Mouse (Mus musculus) layer of hippocampus, adult 2 months (tissue): ENCODE measurements around the gene Lenep. TPM values are rescaled to one million over a fixed set of nuclear protein-coding genes. Genes with fewer than 3 reads are reported as not detected.
"Not testable (repeated sequence)": the region's sequence is repeated elsewhere in the genome, so short reads cannot be mapped to it uniquely, and the experiment has no call there.

ENCODE experiments used
- DNase-seq, 2 experiments: peaks; one replicate each; pipeline ENCODE4 v3.0.0; 2022; ENCODE audit warnings: low spot score in 2 of 2
- H3K27ac ChIP-seq: fragments of 200-600 bp; 2 replicates; pipeline ENCODE4 v1.8.1; 2022
- H3K4me3 ChIP-seq: fragments of 200-600 bp; 2 replicates; pipeline ENCODE4 v1.8.1; 2022; ENCODE audit warnings: mild to moderate bottlenecking
- CTCF ChIP-seq: fragments of 200-600 bp; conservative IDR thresholded peaks from 2 replicates; pipeline ENCODE4 v1.8.1; 2022; ENCODE audit warnings: antibody characterized with exemption, mild to moderate bottlenecking, moderate library complexity
- long read RNA-seq, 2 experiments: library from polyadenylated mRNA; stranded (forward); transcript quantifications; one replicate each; pipeline ENCODE4 v2.0.0; 2021; ENCODE audit warnings: borderline mapping rate in 2 of 2
- total RNA-seq, 2 experiments: library from RNA; stranded (reverse); gene quantifications; 2 replicates each; pipeline ENCODE4 v1.2.3; 2021

Gene Lenep
- 1 to 10 TPM; 5.8 to 7.1 TPM for total RNA-seq
- long read RNA-seq, experiment 1, partial matches to known transcripts, result 0 of 3 reads
- long read RNA-seq, experiment 1, other reads (novel, unspliced or antisense), result 0 of 3 reads
- long read RNA-seq, experiment 2, partial matches to known transcripts, result 0 of 3 reads
- long read RNA-seq, experiment 2, other reads (novel, unspliced or antisense), result 0 of 3 reads

GRCm38 (mm10) chr3:89402693-89403092 is at the start of gene Lenep:
Gene Lenep, minus strand, starts transcription at chr3:89402793.
- Histone ChIP-seq H3K27ac (no peak within 1 kb of the TSS), H3K4me3 (no peak within 1 kb of the TSS)
- TF ChIP-seq CTCF, result no peak
- DNase-seq, result no peak

- TF ChIP-seq CTCF, result no peak
- Histone ChIP-seq H3K4me3 (no peak overlapping the region), H3K27ac (no peak overlapping the region)
- no peak for DNase-seq
These were observed 49.3 kb upstream of the Lenep start for GRCm38 (mm10) chr3:89451916-89452315.

GRCm38 (mm10) chr3:89449541-89449940 is 46.9 kb upstream of the Lenep start:
- Histone ChIP-seq H3K4me3 (no peak overlapping the region), H3K27ac (no peak overlapping the region)
- DNase-seq, result peak; percentile 75 to 76
- peak; percentile 92 for TF ChIP-seq CTCF

GRCm38 (mm10) chr3:89448720-89449537 is 46.3 kb upstream of the Lenep start:
- Histone ChIP-seq H3K4me3 (no peak overlapping the region), H3K27ac (no peak overlapping the region)
- TF ChIP-seq CTCF, result no peak
- no peak for DNase-seq

- Histone ChIP-seq H3K4me3 (no peak overlapping the region), H3K27ac (no peak overlapping the region)
- no peak for DNase-seq
- no peak for TF ChIP-seq CTCF
These were observed 38.1 kb upstream of the Lenep start for GRCm38 (mm10) chr3:89440691-89441090.

GRCm38 (mm10) chr3:89437269-89437668 is 34.7 kb upstream of the Lenep start:
- Histone ChIP-seq H3K4me3 (peak overlapping the region; percentile 47), H3K27ac (peak overlapping the region; percentile 88)
- no peak for TF ChIP-seq CTCF
- peak; percentile 30 to 66 for DNase-seq

- Histone ChIP-seq H3K4me3 (peak within 1 kb of the TSS; percentile 47), H3K27ac (peak within 1 kb of the TSS; percentile 88)
- DNase-seq, result no peak
- no peak for TF ChIP-seq CTCF
These were observed 33.9 kb upstream of the Lenep start, which contains the start of gene Pbxip1 for GRCm38 (mm10) chr3:89436176-89437113. Gene Pbxip1, plus strand, starts transcription at chr3:89436706.

- Histone ChIP-seq H3K4me3 (no peak overlapping the region), H3K27ac (peak overlapping the region; percentile 68)
- TF ChIP-seq CTCF, result no peak
- DNase-seq, result no peak
These were observed 32.4 kb upstream of the Lenep start for GRCm38 (mm10) chr3:89435041-89435440.

- H3K4me3 ChIP-seq, result no peak overlapping the region
- TF ChIP-seq CTCF, result no peak
- DNase-seq, result no peak
- peak overlapping the region; percentile 68 for H3K27ac ChIP-seq
These were observed 31.9 kb upstream of the Lenep start for GRCm38 (mm10) chr3:89434532-89434931.

- DNase-seq, result no peak
- TF ChIP-seq CTCF, result no peak
- no peak overlapping the region for H3K4me3 ChIP-seq
- H3K27ac ChIP-seq, result no peak overlapping the region
These were observed 30.0 kb upstream of the Lenep start for GRCm38 (mm10) chr3:89432606-89433005.

GRCm38 (mm10) chr3:89430171-89431159 is 27.9 kb upstream of the Lenep start, which contains the start of gene Pygo2:
Gene Pygo2, plus strand, starts transcription at chr3:89430214.
- Histone ChIP-seq H3K4me3 (peak within 1 kb of the TSS; percentile 76), H3K27ac (peak within 1 kb of the TSS; percentile 93)
- peak; percentile 95 to 98 for DNase-seq
- TF ChIP-seq CTCF, result 0 out of 2 replicates have a peak, but pooled peaks have one; percentile 11

- not testable (repeated sequence) for H3K27ac ChIP-seq, DNase-seq, H3K4me3 ChIP-seq
These were observed 26.4 kb upstream of the Lenep start for GRCm38 (mm10) chr3:89429021-89429420.
